Mouse (Mus musculus): Measurements from ENCODE around the gene Bet1l.

DNA sequence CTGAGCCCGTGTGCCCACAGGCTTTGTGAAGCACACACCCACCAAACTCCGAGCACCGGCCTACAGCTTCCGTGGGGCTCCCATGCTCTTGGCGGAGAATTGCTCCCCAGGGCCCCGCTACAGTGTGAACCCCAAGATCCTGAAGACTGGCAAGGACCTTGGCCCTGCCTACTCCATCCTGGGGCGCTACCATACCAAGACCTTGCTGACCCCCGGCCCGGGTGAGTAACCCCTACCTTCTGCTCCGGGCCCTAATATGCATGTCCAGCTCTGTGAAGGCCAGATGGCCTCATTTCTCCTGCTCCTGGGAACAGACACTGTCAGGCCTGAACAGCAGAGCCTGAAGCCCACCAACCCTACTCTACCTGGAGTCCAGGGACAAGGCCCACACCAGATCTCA lies 8.8 kb downstream of the Bet1l start:
- TF ChIP-seq CTCF (IDR thresholded peaks at IDR 0.05; ENCODE audit: low read depth): no peak
- no peak for TF ChIP-seq EP300 (IDR thresholded peaks at IDR 0.05; ENCODE audit: low read depth)

Data from heart, postnatal 0 days (tissue).